Mouse (Mus musculus) neural tube, embryonic 14.5 days (tissue): ENCODE data around the gene Robo2. TPM values are rescaled to one million over a fixed set of nuclear protein-coding genes. Genes with fewer than 3 reads are reported as not detected.

Source experiments
- ATAC-seq: fragments of 200-750 bp; cut with Nextera tagmentation; 2 replicates; pipeline ENCODE4 v1.8.0; 2017; ENCODE audit warnings: low read depth, mild to moderate bottlenecking, moderate TSS enrichment, moderate library complexity
- H3K27ac ChIP-seq: fragments of 300-500 bp; sonication (generic); 2 replicates; pipeline ENCODE4 v1.5.1; 2014; ENCODE audit warnings: low read depth, mild to moderate bottlenecking, control low read depth, low read length, moderate library complexity, mixed read lengths
- H3K27me3 ChIP-seq: fragments of 300-500 bp; sonication (generic); 2 replicates; pipeline ENCODE4 v1.6.1; 2014; ENCODE audit warnings: low read length; ENCODE audit not compliant: control insufficient read depth, insufficient read depth
- H3K36me3 ChIP-seq: fragments of 300-500 bp; sonication (generic); 2 replicates; pipeline ENCODE4 v1.6.1; 2014; ENCODE audit warnings: low read length, mixed read lengths; ENCODE audit not compliant: control insufficient read depth, insufficient read depth
- H3K4me1 ChIP-seq: fragments of 300-500 bp; sonication (generic); 2 replicates; pipeline ENCODE4 v1.6.1; 2014; ENCODE audit warnings: low read length; ENCODE audit not compliant: control insufficient read depth, insufficient read depth
- H3K4me2 ChIP-seq: fragments of 300-500 bp; sonication (generic); 2 replicates; pipeline ENCODE4 v1.6.1; 2014; ENCODE audit warnings: mild to moderate bottlenecking, low read depth, low read length, control low read depth
- H3K4me3 ChIP-seq: fragments of 300-500 bp; sonication (generic); 2 replicates; pipeline ENCODE4 v1.5.1; 2014; ENCODE audit warnings: low read depth, low read length, control low read depth, mixed read lengths
- H3K9ac ChIP-seq: fragments of 300-500 bp; sonication (generic); replicated peaks from 2 replicates; pipeline ENCODE4 v1.6.1; 2014; ENCODE audit warnings: low read depth, mild to moderate bottlenecking, control low read depth, low read length, mixed read lengths
- H3K9me3 ChIP-seq: fragments of 300-500 bp; sonication (generic); 2 replicates; pipeline ENCODE4 v1.6.1; 2016; ENCODE audit warnings: low read length; ENCODE audit not compliant: control insufficient read depth
- WGBS: fragments of 180-500 bp; shearing (Covaris S2); extraction: QIAGEN DNeasy Blood & Tissue Kit; methylation state at CpG from one replicate; pipeline ENCODE4 v1.1.7; 2014; 5-methylcytosine and 5-hydroxymethylcytosine counted together
- polyA plus RNA-seq: library from polyadenylated mRNA; unstranded; fragments of >200 nt; fragmentation: Nextera tagmentation; extraction: Ambion mirVana; gene quantifications from 2 replicates; pipeline ENCODE4 v1.2.1, GENCODE M21; 2014

Robo2 gene
- polyA plus RNA-seq, 1 experiment from 2014 or later: 165 TPM

DNA sequence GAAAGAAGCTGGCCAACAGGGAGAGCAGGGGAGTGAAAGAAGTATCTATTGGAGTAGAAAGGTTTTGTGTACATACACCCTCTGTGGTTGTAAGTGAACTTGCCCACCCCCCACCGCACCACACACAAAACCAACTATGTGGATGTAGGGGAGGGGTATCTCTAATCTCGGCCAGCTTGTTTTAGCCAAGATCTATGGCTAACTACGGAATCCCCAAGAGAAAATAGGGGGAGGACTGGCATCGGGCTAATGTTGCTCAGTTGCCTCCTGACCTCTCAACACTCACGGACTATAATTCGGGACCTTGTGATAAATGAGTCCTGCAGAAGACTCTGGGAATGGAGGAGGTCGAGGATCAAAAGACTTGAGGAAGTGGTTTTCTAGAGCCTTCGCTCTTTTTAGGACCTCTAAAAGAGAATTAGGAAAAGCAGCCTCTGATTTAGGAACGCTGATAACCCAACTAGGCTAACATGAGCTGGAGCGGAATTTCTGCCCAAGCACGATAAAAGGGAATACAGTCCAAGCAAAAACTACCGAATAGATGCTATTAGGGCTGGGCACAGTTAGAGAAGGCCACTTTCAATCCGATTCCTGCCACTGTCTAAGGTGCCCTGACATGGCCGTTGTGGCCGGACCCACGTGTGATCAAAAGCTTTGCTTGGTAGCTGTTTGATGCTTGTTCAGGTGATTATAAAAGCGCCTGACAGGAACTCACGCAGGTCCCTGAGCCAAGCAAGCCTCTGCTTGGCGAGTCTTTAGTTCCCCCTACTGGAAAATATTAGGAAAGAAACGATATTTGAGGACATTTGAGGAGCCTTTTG, 1.1 kb upstream of the Robo2 start:
- Histone ChIP-seq H3K27me3 (no peaks in the 10 kb centered on the region), H3K9ac (peak overlapping the region; percentile 41), H3K4me1 (no peaks in the 10 kb centered on the region), H3K9me3 (no peaks in the 10 kb centered on the region), H3K4me3 (peak overlapping the region; percentile 60), H3K27ac (peak overlapping the region; percentile 91), H3K36me3 (no peaks in the 10 kb centered on the region), H3K4me2 (peak overlapping the region; percentile 90)
- under 1% methylated on average over 20 of the region's 20 CpGs for WGBS
- ATAC-seq: peak; percentile 59; the same call in 1 of the 2 replicates

DNA sequence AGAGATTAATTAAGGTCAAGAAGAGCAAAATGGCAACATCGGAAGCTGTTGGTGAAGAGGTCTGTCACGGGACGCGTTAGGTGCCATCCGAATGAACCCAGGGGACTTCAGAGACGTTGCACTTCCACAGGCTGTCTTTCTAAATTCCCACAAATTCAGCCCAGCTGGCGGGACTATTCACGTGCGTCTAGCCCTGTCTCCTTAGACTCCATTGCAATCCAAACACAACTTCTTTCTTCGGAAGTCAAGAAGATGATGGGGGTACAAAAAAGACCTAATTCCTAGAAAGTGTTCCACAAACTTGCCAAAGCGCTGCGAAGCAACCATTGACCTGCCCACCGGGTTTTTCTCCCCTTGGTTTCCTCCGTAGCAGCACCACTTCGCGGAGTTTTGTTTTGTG, 604 bp downstream of the Robo2 start:
- H3K27ac ChIP-seq: peak overlapping the region; percentile 91
- H3K27me3 ChIP-seq: no peaks in the 10 kb centered on the region
- no peaks in the 10 kb centered on the region for H3K36me3 ChIP-seq
- no peaks in the 10 kb centered on the region for H3K4me1 ChIP-seq
- peak overlapping the region; percentile 90 for H3K4me2 ChIP-seq
- no peak for ATAC-seq
- WGBS: under 1% methylated on average over 16 of the region's 16 CpGs
- H3K4me3 ChIP-seq: peak overlapping the region; percentile 60
- no peaks in the 10 kb centered on the region for H3K9me3 ChIP-seq
- peak overlapping the region; percentile 77 for H3K9ac ChIP-seq

DNA sequence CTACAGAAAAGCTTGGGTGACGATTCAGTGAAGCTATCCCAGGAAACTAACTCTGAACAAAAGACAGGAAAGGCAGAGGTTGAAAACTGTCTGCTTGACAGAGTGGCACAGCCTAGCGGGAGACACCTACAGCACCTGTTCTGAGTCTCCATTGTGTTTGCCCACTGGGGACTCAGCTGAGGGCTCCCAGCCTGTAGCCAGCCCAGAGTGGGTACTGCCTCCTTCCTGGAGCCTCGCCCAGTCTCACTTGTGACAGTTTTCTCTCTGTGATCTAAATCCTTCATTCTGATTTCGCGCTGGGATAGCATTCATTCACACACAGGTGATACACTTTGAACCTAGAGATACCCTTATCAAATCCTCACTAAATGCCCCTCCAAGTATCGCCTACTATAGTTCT, 1.5 kb downstream of the Robo2 start:
- Histone ChIP-seq H3K27me3 (no peaks in the 10 kb centered on the region), H3K36me3 (no peaks in the 10 kb centered on the region), H3K9ac (peak overlapping the region; percentile 77), H3K27ac (peak overlapping the region; percentile 91), H3K4me2 (peak overlapping the region; percentile 90), H3K4me1 (no peaks in the 10 kb centered on the region), H3K9me3 (no peaks in the 10 kb centered on the region), H3K4me3 (peak overlapping the region; percentile 60)
- WGBS: 14% methylated on average over 6 of the region's 6 CpGs
- ATAC-seq: no peak

DNA sequence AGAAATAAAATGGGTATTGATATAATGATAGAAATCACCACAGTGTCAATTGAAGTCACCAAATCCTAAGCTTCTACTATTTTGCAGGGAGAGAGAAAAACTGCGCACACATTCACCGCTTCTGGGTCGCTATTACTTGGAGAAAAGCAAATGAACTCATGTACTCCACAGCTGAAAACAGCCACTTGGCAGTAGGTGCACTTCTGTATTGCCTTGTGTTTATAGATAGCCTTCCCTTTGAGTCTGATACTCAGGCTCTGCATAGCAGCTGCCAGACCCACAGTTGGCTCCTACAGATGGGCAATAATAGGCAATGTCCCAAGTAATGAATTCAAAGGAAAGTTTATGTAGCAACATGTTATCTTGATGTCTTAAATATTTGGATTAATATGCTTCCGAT, 2.1 kb downstream of the Robo2 start:
- H3K9me3 ChIP-seq: no peaks in the 10 kb centered on the region
- H3K27ac ChIP-seq: peak overlapping the region; percentile 66
- peak overlapping the region; percentile 90 for H3K4me2 ChIP-seq
- H3K4me1 ChIP-seq: no peaks in the 10 kb centered on the region
- 0 out of 2 replicates have a peak, but pooled peaks have one; percentile 23 for ATAC-seq
- no peaks in the 10 kb centered on the region for H3K27me3 ChIP-seq
- H3K9ac ChIP-seq: peak overlapping the region; percentile 77
- H3K4me3 ChIP-seq: peak overlapping the region; percentile 60
- 54% methylated on average over 4 of the region's 4 CpGs for WGBS
- H3K36me3 ChIP-seq: no peaks in the 10 kb centered on the region

DNA sequence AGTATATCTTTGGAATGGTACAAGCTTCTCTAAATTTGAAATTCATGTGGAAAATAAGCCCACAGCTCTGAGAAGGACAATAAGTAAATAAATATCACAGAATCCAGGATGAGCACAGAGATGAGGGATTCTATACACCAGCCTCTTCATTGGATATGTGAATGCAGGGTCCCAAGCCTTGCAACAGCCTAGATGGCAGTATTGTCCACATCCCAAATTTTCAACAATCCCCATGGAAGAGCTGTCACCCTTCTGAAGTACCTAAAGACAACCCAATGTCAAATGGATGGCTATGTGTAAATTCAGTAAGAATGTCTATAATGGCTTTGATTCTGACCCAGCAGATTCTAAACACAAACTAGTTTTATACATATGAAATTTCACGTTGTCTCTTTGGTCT, 3.1 kb downstream of the Robo2 start:
- ATAC-seq: no peak
- H3K4me2 ChIP-seq: peak overlapping the region; percentile 90
- H3K4me1 ChIP-seq: no peaks in the 10 kb centered on the region
- H3K27me3 ChIP-seq: no peaks in the 10 kb centered on the region
- H3K27ac ChIP-seq: no peak overlapping the region
- WGBS: 45% methylated on average over 1 of the region's 1 CpGs
- peak overlapping the region; percentile 60 for H3K4me3 ChIP-seq
- no peaks in the 10 kb centered on the region for H3K9me3 ChIP-seq
- peak overlapping the region; percentile 47; the same call in 1 of the 2 replicates for H3K9ac ChIP-seq
- H3K36me3 ChIP-seq: no peaks in the 10 kb centered on the region

DNA sequence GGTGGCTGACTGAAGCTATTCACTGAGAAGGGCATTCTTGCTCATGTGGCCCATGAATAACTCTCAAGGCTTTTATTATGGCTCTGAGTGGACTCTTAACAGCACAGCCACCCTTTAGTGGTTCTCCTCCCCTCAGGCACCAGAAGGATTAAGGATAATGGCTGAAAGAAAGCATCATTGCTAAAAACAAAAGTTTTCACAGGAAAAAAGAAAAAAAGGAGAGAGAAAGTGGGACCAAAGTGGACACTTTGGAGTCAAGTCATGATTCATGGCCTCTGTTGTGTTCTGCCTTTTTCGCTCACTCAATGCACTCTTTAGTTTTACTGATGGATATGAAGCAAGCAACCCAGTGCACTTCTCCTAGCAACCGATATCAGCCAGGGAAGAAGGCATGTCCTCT, 14.3 kb downstream of the Robo2 start:
- H3K27ac ChIP-seq: no peak overlapping the region
- WGBS: 19% methylated on average over 2 of the region's 2 CpGs
- no peaks in the 10 kb centered on the region for H3K27me3 ChIP-seq
- peak; percentile 94 for ATAC-seq
- no peak overlapping the region for H3K4me3 ChIP-seq
- H3K9ac ChIP-seq: no peak overlapping the region
- no peaks in the 10 kb centered on the region for H3K36me3 ChIP-seq
- H3K4me2 ChIP-seq: no peak overlapping the region
- peaks cover 19% of the 10 kb centered on the region; the same call in 1 of the 2 replicates for H3K4me1 ChIP-seq
- H3K9me3 ChIP-seq: no peaks in the 10 kb centered on the region

DNA sequence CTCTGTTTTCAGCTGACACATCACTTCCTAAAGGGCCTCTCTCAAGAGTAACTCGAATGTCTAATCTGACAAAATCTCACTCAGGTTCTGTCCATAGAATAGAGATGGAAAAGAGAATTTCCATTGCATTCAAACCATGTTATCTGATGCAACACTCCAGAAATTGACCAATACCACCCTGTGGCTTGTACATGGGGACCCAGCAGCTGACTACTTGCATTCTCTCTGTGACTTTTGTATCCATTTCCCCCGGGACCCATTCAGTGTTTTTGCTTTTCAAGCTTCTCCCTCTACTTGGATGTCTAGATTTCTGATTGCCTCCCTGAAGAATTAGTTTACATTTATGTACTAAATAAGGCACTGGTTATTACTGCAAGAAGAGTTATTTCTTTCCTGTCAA, 15.9 kb downstream of the Robo2 start:
- H3K4me3 ChIP-seq: no peak overlapping the region
- no peaks in the 10 kb centered on the region for H3K36me3 ChIP-seq
- H3K9ac ChIP-seq: no peak overlapping the region
- 72% methylated on average over 2 of the region's 2 CpGs for WGBS
- H3K27ac ChIP-seq: no peak overlapping the region
- H3K27me3 ChIP-seq: no peaks in the 10 kb centered on the region
- H3K9me3 ChIP-seq: no peaks in the 10 kb centered on the region
- H3K4me2 ChIP-seq: no peak overlapping the region; the same call in 1 of the 2 replicates
- peaks cover 19% of the 10 kb centered on the region; the same call in 1 of the 2 replicates for H3K4me1 ChIP-seq
- no peak for ATAC-seq

DNA sequence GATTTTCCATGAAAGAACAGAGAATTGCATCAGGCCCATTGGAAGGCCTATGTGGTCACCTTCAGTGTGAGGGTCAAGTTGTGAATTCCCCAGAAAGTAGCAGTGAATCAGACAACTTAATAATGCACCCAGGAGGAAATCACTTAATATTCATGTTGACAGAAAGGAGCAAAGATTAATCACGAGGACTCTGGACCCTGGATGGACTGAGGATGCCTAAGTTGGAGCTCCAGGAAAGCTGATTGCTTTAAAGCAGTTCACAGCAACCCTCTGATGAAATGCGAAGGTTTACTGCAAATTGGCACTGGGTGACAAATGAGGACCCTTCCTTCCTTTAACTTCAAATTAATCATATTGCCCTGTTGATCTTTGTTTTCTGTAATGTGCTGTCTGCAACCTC, 32.2 kb downstream of the Robo2 start:
- Histone ChIP-seq H3K27ac (no peak overlapping the region), H3K9ac (no peak overlapping the region), H3K4me1 (peaks cover 3% of the 10 kb centered on the region; the same call in 1 of the 2 replicates), H3K4me3 (no peak overlapping the region), H3K27me3 (no peaks in the 10 kb centered on the region), H3K9me3 (no peaks in the 10 kb centered on the region), H3K36me3 (no peaks in the 10 kb centered on the region), H3K4me2 (no peak overlapping the region)
- no peak for ATAC-seq
- WGBS: 54% methylated on average over 2 of the region's 2 CpGs

DNA sequence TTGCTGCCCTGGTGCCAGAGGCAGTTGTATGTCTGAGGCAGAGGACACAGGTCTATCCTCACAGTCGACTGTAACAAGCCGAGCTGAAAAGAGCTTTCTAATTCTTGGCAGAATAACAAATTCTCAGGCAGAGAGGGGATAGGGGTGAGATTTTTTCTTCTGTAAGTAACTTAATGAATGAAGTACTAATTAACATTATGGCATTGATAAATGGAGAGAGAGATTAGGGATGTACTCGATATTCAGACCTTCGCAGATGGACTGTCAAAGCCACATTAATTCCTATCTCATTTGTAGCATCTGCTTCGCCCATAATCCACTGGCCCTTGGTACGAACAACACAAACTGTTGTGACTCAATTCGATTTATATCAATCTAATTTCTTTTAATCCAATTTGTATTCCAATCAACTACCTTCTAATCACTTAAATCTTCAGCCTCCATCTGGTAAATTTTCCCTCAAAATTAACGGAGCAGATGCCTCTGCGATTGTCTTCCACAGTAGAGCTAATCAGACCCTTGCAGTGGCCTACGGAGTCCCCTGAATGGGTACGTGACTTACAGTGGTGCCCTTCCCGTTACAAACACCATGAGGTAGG, 36.2 kb downstream of the Robo2 start:
- Histone ChIP-seq H3K9me3 (no peaks in the 10 kb centered on the region), H3K27ac (no peak overlapping the region), H3K4me2 (no peak overlapping the region), H3K36me3 (no peaks in the 10 kb centered on the region), H3K4me1 (peaks cover 3% of the 10 kb centered on the region; the same call in 1 of the 2 replicates), H3K9ac (no peak overlapping the region), H3K27me3 (no peaks in the 10 kb centered on the region), H3K4me3 (no peak overlapping the region)
- 33% methylated on average over 12 of the region's 12 CpGs for WGBS
- ATAC-seq: peak; percentile 69; the same call in 1 of the 2 replicates
